Mouse (Mus musculus): Measurements from ENCODE around the gene Shisa8.

Gene Shisa8

DNA sequence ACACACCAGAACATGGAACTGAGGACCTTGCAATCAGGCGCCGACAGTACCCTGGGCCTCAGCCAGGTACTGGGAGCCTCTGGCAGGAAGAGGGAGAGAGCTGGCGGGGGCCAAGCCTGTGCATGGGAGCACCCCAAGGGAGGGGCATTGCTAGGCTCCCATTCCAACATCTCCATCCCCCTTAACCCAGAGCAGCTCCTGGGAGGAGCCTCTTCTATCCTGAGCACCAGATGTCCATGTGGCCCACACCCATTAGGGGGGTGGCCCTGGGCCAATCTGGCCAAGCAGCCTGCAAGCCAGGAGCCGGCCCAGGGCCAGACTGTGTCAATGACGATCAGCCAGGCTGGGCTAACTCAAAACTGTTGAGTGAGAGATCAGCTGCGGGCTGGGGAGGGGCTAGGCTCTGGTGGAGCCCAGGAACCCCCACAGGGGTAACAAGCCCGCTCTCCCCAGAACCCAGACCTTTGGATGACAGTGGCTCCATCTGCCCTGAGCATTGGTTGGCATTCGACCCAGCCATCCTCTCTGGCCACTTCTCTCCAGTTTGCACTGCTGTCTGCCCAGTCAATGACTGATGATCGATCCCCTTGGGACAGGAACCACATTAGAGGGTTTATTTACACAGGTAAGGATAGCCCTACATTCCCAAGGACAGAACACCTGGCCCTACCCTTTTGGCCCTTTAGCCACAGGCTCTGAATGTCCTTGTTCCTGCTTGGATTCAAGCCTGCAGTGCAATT lies 6.1 kb downstream of the Shisa8 start:
- in situ Hi-C loops (cut with MboI, MseI) = no loop called here

DNA sequence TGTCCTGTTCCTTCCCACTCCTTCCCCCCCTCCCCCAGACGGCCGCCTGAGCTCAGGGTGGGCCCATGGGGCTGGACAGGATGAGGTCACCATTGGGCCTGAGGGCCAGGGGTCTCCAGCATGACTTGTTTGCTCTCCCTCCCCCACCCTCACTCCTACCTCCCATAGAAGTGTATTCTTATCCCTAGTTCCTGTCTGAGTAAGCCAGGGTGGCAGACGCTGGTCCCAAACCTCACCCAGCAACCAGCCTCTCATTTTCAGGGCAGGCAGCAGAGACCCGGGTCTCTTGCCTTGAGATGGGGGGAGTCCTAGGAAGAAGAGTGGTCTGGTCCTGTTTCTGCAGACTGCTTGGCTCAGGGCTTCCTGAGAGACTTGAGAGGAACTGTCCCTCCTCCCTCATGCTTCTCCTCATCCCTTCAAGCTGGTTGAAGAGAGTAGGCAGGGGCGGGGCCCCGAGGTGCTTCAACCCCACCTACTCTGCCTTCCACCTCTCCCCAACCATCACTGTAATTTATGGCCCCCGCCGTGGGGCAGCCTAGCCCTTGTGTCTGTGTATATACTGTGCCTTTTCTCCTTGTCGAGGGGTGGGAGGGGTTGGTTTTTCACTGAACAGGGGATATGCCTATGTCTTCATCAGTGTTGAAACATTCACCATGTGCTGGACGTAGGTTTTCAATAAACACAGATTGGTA lies 7.8 kb downstream of the Shisa8 start:
- in situ Hi-C loops (cut with MboI, MseI) = no loop called here

- in situ Hi-C loops (cut with MboI, MseI) = no loop called here
Observed at GRCm38 (mm10) chr15:82203611-82204351, 8.8 kb downstream of the Shisa8 start.

DNA sequence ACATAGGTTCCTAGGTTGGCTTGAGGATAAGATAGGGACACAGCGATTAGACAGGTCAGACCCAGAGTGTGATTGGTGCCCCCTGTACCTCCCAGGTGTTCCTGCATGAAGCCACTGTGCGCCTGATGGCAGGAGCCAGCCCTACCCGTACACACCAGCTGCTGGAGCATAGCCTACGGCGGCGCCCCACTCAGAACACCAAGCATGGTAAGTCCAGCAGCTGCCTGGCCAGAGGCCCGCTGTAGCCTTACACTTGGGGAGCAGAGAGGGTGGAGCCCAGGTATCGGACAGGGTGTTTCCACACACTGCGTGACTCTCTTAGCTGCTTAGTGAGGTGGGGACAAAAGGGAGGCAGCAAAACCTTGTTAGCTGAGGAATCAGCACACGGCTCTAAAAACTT lies 9.5 kb downstream of the Shisa8 start:
- in situ Hi-C loops (cut with MboI, MseI) = no loop called here

DNA sequence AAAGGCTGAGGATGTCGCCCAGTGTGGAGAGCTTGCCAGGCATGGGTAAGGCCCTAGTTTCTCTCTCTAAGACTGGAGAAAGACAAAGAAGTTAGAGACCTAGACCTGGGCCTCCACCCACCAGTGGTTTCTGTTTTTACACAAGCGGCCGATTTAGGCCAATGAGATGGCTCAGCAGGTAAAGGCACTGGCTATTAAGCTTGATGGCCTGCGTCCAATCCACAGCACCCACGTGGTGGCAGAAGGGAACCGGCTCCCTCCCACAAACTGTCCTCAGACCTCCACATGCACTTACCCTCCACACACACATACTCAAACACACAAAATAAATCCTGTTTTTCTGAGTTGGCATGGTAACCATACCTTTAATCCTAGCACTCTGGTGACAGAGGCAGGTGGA lies 10.5 kb downstream of the Shisa8 start:
- in situ Hi-C loops (cut with MboI, MseI) = no loop called here

- in situ Hi-C loops (cut with MboI, MseI) = no loop called here
Observed at GRCm38 (mm10) chr15:82199546-82199945, 13.1 kb downstream of the Shisa8 start.

DNA sequence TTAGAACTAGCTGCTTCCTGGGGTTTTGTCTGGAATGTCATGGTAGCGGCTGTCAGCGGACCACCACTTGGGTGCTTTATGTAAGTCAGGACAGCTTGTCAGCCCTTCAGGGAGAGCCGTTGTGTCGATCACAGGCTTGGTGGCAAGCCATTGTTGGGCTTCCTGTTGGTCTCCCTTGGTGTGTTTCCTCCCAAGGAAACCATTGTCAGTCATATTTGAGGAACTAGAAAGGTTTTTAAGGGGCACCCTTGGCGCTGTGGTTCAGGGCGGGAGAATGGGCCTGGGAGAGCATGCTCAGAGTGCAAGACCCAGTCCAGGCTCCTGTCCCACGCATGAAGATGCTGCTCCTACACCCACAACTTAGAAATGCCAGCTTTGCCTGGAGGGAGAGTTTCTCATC lies 14.3 kb downstream of the Shisa8 start:
- in situ Hi-C loops (cut with MboI, MseI) = no loop called here

DNA sequence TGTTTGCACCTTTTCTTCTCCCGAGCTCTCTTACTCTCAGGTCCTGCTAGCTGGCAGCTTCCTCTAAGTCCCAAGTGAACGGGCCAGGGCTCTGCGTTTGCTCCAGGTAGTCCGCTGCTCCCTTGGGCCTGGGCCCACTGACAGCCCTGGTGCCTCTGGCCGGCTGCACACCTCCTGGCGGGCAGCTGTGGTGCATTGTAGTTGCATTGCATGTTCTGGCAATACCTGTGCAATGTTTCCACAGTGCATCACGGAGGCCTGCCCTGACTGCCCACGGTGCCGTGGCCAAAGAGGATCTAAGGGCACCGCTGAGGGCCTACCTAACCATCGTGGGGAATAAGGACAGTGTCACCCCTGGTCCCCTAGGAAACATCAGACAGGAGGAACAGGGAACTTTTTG lies 14.7 kb downstream of the Shisa8 start:
- in situ Hi-C loops (cut with MboI, MseI) = no loop called here

DNA sequence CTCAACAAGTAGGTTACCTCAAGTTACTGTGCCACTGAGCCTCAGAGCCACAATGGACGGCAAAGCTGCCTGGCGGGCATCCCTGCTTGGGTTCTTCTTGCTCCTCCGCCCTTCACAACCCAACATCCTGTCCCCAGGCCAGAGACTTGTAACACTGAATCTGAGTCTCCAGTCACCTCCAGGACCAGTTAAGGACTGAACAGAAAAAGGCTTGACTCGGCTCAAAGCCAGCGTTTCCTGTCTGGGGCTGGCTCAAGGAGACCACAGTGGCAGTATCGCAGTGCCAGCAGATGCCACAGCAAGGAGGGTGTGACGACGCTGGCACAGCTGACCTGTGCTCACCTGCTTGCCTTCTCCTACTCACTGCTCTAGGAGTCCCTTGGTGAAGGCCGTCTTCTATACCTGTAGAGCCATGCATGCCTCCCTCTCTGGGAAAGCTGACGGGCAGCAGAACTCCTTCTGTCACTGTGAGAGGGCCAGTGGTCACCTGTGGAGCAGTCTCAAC lies 15.3 kb downstream of the Shisa8 start:
- in situ Hi-C loops (cut with MboI, MseI) = no loop called here

DNA sequence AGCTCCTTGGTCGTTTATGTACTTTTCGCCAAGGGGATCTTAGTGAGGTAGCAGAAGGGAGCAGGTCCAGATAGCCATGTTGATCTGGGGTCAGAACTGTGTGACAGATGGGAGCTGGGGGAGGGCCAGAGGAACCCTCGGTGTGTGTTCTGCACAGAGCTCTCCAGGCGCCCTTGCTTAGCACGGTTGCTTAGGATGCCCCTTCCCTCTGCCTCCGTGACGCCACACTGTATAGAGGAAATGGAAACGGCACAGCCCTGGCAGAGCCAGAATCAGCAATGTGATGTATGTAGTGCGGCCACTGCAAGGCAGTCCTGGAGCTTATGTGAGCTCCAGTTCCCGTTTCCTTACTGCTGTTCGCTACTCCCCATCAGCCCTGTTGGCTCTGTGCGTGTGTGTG lies 16.3 kb downstream of the Shisa8 start:
- in situ Hi-C loops (cut with MboI, MseI) = no loop called here

DNA sequence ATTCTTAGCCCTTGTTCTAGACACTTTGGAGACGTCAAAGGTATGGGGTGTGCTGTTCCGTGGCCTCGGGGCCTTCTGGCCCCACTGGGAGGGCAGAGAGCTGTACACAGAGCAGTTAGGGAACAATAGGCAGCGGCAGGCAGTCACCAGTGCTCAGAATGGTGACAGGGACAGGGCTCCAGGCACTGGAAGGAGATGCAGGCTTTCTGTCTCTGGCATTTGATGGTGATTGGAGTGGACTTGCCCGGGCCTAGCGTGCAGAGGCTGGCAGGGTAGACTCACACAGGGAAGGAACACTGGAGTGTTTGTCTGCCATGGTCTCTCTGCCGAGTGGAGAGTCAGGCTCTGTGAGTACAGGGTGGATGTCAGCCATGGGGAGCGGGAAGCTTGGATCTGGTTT lies 20.0 kb downstream of the Shisa8 start:
- in situ Hi-C loops (cut with MboI, MseI) = no loop called here

DNA sequence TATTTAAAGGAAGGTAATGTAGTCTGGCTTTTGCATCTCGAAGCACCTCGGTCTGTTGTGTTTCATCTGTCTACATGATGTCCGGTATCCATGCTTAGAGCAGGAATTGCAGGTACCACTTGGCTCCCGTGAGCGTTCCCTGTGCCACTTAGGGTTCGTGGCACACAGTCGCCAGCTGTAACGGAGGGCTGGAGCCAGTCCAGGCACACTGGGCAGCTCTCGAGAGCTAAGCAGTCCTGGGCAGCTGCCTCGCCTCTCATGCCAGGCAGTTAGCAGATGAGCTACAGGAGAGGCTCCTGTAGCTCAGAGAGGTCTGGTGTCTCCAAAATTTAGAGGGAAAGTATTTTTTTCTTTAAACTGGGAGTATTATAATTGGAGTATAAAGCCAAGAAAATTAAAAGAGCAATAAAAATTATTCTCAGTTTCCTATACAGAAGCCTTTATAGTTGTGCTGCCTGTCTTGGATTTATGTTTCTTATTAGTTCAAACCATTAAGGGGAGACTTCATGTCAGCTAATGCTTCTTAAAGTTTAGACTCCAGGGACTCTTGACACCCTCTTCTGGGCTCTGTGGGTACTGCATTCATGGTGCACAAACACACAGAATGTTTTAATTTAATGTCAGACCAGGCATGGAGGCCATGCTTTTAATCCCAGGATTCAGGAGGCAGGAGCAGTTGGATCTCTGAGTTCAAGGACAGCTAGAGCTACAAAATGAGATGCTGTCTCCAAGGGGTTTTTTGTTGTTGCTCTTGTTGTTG lies 24.0 kb downstream of the Shisa8 start:
- in situ Hi-C loops (cut with MboI, MseI) = no loop called here

GRCm38 (mm10) chr15:82187924-82188323 lies 24.7 kb downstream of the Shisa8 start:
- in situ Hi-C loops (cut with MboI, MseI) = no loop called here

DNA sequence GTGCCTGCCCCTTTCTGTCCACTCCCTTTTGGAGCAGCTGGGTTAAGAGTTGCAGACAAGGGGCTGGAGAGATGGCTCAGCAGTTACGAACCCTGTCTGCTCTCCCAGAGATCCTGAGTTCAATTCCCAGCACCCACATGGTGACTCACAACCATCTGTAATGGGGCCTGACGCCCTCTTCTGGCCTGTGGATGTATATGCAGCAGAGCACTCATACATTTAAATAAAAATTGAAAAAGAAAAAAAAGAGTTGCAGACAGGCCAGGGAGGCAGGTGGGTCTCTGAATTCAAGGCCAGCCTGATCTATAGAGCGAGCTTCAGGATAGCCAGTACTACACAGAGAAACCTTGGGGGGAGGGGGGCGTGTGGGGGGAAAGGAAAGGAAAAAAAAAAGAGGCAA lies 25.2 kb downstream of the Shisa8 start:
- in situ Hi-C loops (cut with MboI, MseI) = no loop called here

DNA sequence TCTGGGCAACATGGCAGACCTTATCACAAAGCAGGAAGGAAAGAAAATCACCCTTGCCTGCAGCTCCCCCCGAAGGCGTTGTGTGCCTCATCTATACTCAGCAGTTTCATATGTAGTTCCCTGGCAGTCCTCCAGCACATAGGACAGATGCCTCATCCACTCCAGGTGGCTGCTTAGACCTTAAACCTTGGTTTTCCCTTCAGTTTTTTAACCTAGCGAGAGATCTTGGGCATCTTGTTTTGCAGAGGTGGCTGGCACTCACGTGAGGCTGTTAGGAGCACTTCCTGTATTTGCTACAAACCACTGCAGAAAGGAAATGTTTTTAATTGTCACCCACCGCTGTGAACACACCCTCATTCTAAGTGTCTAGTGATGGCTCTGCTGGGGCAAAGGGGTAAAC lies 25.7 kb downstream of the Shisa8 start:
- in situ Hi-C loops (cut with MboI, MseI) = no loop called here

- in situ Hi-C loops (cut with MboI, MseI) = no loop called here
Observed at GRCm38 (mm10) chr15:82186131-82186530, 26.5 kb downstream of the Shisa8 start.

DNA sequence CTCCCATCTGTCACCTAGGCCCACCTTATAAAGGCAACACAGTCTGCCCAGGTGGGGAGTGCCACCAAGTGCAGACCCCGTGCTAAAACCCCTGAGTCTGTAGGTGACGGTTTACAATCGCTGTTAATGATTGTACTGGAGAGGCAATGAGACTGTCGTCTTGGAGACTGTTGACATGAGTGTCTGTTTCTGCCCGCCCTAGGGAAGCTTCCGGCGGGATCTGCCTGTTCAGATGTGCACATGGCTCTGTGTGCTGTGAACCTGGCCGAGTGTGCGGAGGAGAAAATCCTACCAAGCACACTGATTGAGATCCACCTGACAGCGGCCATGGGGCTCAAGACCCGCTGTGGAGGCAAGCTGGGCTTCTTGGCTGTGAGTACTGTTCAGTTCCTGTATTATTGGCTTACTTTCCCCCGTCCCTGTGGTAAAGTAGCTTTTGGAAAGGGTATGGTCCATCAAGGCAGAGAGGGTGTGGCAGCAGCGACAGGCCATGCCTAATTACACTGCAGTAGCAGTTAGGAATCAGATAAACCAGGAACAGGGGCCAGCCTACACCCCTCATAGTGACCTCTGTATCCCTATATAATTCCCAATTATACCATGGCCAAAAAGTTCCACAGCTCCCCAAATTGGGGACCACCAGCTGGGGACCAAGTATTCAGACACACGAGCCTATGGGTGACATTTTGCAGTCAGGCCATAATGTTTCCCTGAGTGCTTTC lies 27.4 kb downstream of the Shisa8 start:
- in situ Hi-C loops (cut with MboI, MseI) = no loop called here

DNA sequence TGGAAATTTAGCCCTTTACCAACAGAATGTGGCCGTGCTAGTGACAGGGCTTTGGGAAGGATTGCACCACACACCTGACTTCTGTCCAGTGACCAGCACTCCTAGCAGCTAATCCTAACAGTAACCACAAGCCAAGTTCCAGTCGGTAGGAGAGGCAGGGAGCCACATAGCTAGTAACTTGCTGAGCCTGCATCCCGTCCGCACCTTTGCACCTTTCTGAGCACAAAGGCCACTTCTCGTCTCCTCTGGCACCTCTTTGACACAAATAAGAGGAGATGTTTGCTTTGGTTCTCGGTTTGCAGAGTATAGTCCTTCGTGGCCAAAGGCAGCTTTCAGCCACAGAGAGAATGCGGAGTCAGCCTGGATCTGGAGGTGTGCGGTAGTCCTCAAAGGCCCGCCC lies 28.0 kb downstream of the Shisa8 start:
- in situ Hi-C loops (cut with MboI, MseI) = no loop called here

DNA sequence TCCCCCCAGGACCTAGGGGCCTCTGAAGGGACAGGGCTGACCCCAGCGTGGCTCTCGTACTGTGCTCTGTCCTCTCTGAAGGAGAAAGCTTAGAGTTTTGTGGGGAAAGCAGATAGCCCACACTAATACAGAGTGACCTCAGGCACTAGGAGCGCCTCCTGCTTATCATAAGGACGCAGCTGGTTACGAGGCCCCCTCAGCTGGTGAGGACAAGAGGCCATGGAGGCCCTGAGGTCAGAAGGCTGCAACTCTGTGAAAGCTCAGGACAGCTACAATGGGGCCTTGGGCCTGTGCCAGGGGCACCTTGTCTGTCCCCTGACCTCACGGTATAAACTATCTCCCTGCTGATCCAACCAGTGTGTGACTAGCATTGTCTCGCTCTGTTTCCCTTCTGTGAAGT lies 28.4 kb downstream of the Shisa8 start:
- in situ Hi-C loops (cut with MboI, MseI) = no loop called here

GRCm38 (mm10) chr15:82183596-82183995 lies 29.0 kb downstream of the Shisa8 start:
- in situ Hi-C loops (cut with MboI, MseI) = no loop called here

- in situ Hi-C loops (cut with MboI, MseI) = no loop called here
Observed at GRCm38 (mm10) chr15:82182311-82182710, 30.3 kb downstream of the Shisa8 start.

Measured in T-helper 1 cell (primary cell).